Mouse (Mus musculus): Measurements from ENCODE around the gene Fam167b. TPM values are rescaled to one million over a fixed set of nuclear protein-coding genes. Genes with fewer than 3 reads are reported as not detected.

Fam167b gene
- total and polyA plus RNA-seq, 3 experiments: not detected

- H3K4me3 ChIP-seq (ENCODE audit: low read depth, low read length): peak overlapping the region; percentile 62; the same call in 1 of the 2 replicates
- no peak for DNase-seq (ENCODE audit: low spot score)
- TF ChIP-seq GATA2 (IDR thresholded peaks at IDR 0.05; ENCODE audit: borderline replicate concordance, low read depth, low read length): no peak
- TF ChIP-seq POLR2AphosphoS5 (IDR thresholded peaks at IDR 0.05; ENCODE audit: insufficient replicate concordance, low read depth, low read length): no peak
- no peak for TF ChIP-seq GATA1 (IDR thresholded peaks at IDR 0.05; ENCODE audit: borderline replicate concordance, low read length)
- no peak for TF ChIP-seq TAL1 (conservative IDR thresholded peaks at IDR 0.05; ENCODE audit: low read depth, low read length)
- no peaks in the 10 kb centered on the region for H3K9me3 ChIP-seq (replicated peaks)
- peaks cover 72% of the 10 kb centered on the region for H3K4me1 ChIP-seq (ENCODE audit: insufficient read depth, low read depth, low read length)
- no peak for ATAC-seq (ENCODE audit: extremely low read depth, insufficient number of reproducible peaks, low FRiP score, poor library complexity, severe bottlenecking)
- H3K27me3 ChIP-seq (ENCODE audit: insufficient read depth, low read length): no peaks in the 10 kb centered on the region
- H3K36me3 ChIP-seq (replicated peaks): peaks cover 73% of the 10 kb centered on the region
Measured at GRCm38 (mm10) chr4:129622803-129623535, 44.6 kb upstream of the Fam167b start.

GRCm38 (mm10) chr4:129622120-129622802 is 43.9 kb upstream of the Fam167b start:
- Histone ChIP-seq H3K9me3 (replicated peaks) (no peaks in the 10 kb centered on the region), H3K4me3 (ENCODE audit: low read depth, low read length) (no peak overlapping the region), H3K4me1 (ENCODE audit: insufficient read depth, low read depth, low read length) (peaks cover 73% of the 10 kb centered on the region), H3K36me3 (replicated peaks) (peaks cover 72% of the 10 kb centered on the region), H3K27me3 (ENCODE audit: insufficient read depth, low read length) (no peaks in the 10 kb centered on the region)
- no peak for ATAC-seq (ENCODE audit: extremely low read depth, insufficient number of reproducible peaks, low FRiP score, poor library complexity, severe bottlenecking)
- DNase-seq (ENCODE audit: low spot score): no peak
- TF ChIP-seq CTCF (IDR thresholded peaks at IDR 0.05; ENCODE audit: low read depth, low read length) (no peak), TAL1 (conservative IDR thresholded peaks at IDR 0.05; ENCODE audit: low read depth, low read length) (no peak), GATA1 (IDR thresholded peaks at IDR 0.05; ENCODE audit: borderline replicate concordance, low read length) (no peak), GATA2 (IDR thresholded peaks at IDR 0.05; ENCODE audit: borderline replicate concordance, low read depth, low read length) (no peak), POLR2AphosphoS5 (IDR thresholded peaks at IDR 0.05; ENCODE audit: insufficient replicate concordance, low read depth, low read length) (no peak)

DNA sequence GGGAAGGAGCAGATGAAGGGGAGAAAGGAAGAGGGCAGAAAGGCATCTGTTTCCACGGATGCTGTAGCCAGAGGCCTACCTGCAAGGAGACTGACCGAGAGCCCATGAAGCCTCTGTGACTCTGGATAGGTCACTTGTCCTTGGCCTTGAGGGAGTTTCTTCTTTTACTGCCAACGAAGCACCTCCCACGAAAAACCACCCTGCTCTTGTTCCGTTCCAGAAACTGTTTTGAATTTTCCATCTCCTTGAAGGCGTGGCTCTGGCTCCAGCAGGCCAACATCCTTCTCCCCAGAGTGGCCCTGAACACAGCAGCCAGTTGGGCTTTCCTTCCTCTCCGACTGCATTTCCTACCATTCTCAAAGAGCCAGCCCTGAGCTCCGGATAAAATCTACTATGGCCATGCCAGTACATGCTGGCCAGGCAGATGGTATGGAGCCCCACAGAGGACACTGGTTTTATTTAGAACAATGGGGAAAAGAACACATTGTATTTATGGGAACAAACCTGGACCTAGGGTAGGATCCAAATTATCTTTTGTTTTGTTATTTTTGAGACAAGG is 43.0 kb upstream of the Fam167b start:
- Histone ChIP-seq H3K4me3 (ENCODE audit: low read depth, low read length) (no peak overlapping the region), H3K4me1 (ENCODE audit: insufficient read depth, low read depth, low read length) (peaks cover 71% of the 10 kb centered on the region), H3K36me3 (replicated peaks) (peaks cover 72% of the 10 kb centered on the region), H3K9me3 (replicated peaks) (no peaks in the 10 kb centered on the region), H3K27me3 (ENCODE audit: insufficient read depth, low read length) (no peaks in the 10 kb centered on the region)
- DNase-seq (ENCODE audit: low spot score) (no peak), ATAC-seq (ENCODE audit: extremely low read depth, insufficient number of reproducible peaks, low FRiP score, poor library complexity, severe bottlenecking) (no peak)
- TF ChIP-seq GATA2 (IDR thresholded peaks at IDR 0.05; ENCODE audit: borderline replicate concordance, low read depth, low read length): no peak
- no peak for TF ChIP-seq CTCF (IDR thresholded peaks at IDR 0.05; ENCODE audit: low read depth, low read length)
- no peak for TF ChIP-seq POLR2AphosphoS5 (IDR thresholded peaks at IDR 0.05; ENCODE audit: insufficient replicate concordance, low read depth, low read length)
- no peak for TF ChIP-seq GATA1 (IDR thresholded peaks at IDR 0.05; ENCODE audit: borderline replicate concordance, low read length)
- no peak for TF ChIP-seq TAL1 (conservative IDR thresholded peaks at IDR 0.05; ENCODE audit: low read depth, low read length)

- H3K36me3 ChIP-seq (replicated peaks): peaks cover 72% of the 10 kb centered on the region
- DNase-seq (ENCODE audit: low spot score) (no peak), ATAC-seq (ENCODE audit: extremely low read depth, insufficient number of reproducible peaks, low FRiP score, poor library complexity, severe bottlenecking) (no peak)
- H3K4me1 ChIP-seq (ENCODE audit: insufficient read depth, low read depth, low read length): peaks cover 70% of the 10 kb centered on the region
- H3K9me3 ChIP-seq (replicated peaks): no peaks in the 10 kb centered on the region
- no peak overlapping the region for H3K4me3 ChIP-seq (ENCODE audit: low read depth, low read length)
- TF ChIP-seq TAL1 (conservative IDR thresholded peaks at IDR 0.05; ENCODE audit: low read depth, low read length) (no peak), GATA2 (IDR thresholded peaks at IDR 0.05; ENCODE audit: borderline replicate concordance, low read depth, low read length) (no peak), POLR2AphosphoS5 (IDR thresholded peaks at IDR 0.05; ENCODE audit: insufficient replicate concordance, low read depth, low read length) (no peak)
- H3K27me3 ChIP-seq (ENCODE audit: insufficient read depth, low read length): no peaks in the 10 kb centered on the region
Measured at GRCm38 (mm10) chr4:129620419-129621282, 42.3 kb upstream of the Fam167b start.

GRCm38 (mm10) chr4:129618786-129619691 is 40.7 kb upstream of the Fam167b start, which contains the start of gene Iqcc:
TSS of gene Iqcc (minus strand) at chr4:129619099.
- DNase-seq (ENCODE audit: low spot score): peak; percentile 91
- peak within 1 kb of the TSS; percentile 84 for H3K4me3 ChIP-seq (ENCODE audit: low read depth, low read length)
- peak; percentile 84 for ATAC-seq (ENCODE audit: extremely low read depth, insufficient number of reproducible peaks, low FRiP score, poor library complexity, severe bottlenecking)
- TF ChIP-seq GATA1 (IDR thresholded peaks at IDR 0.05; ENCODE audit: borderline replicate concordance, low read length) (no peak), TAL1 (conservative IDR thresholded peaks at IDR 0.05; ENCODE audit: low read depth, low read length) (no peak), CTCF (IDR thresholded peaks at IDR 0.05; ENCODE audit: low read depth, low read length) (no peak), GATA2 (IDR thresholded peaks at IDR 0.05; ENCODE audit: borderline replicate concordance, low read depth, low read length) (no peak), POLR2AphosphoS5 (IDR thresholded peaks at IDR 0.05; ENCODE audit: insufficient replicate concordance, low read depth, low read length) (no peak)
- H3K4me1 ChIP-seq (ENCODE audit: insufficient read depth, low read depth, low read length): peaks cover 55% of the 10 kb centered on the region
- peaks cover 65% of the 10 kb centered on the region for H3K36me3 ChIP-seq (replicated peaks)
- no peaks in the 10 kb centered on the region for H3K9me3 ChIP-seq (replicated peaks)
- no peaks in the 10 kb centered on the region for H3K27me3 ChIP-seq (ENCODE audit: insufficient read depth, low read length)

Measured in G1E (cell line).